Mouse (Mus musculus) megakaryocyte-erythroid progenitor cell, adult 5-6 weeks (primary cell): Measurements from ENCODE around the gene P3h3. TPM values are rescaled to one million over a fixed set of nuclear protein-coding genes. Genes with fewer than 3 reads are reported as not detected.
"Not testable (repeated sequence)": the region's sequence is repeated elsewhere in the genome, so short reads cannot be mapped to it uniquely, and the experiment has no call there.

Source experiments
- ATAC-seq: replicated peaks from 2 replicates; pipeline ENCODE4 v1.8.0; 2016; ENCODE audit warnings: mild to moderate bottlenecking, inconsistent platforms; ENCODE audit not compliant: severe bottlenecking, poor library complexity, low FRiP score, low TSS enrichment
- total RNA-seq, 2 experiments: library from RNA; stranded (forward) in 1 of 2; stranded (reverse) in 1 of 2; fragments of 200-1000, 215-1000 nt in 1 of 2; fragments of >200 nt in 1 of 2; fragmentation: Nextera tagmentation in 1 of 2; gene quantifications; 2 replicates each; pipeline ENCODE4 v1.2.3; 2014 to 2017

The P3h3 gene
- total RNA-seq, 2 experiments from 2014 or later = 0.61 to 0.89 TPM

- ATAC-seq = no peak
These were observed 45.6 kb downstream of the P3h3 start for GRCm38 (mm10) chr6:124811701-124812560.

- no peak for ATAC-seq
These were observed 46.2 kb downstream of the P3h3 start for GRCm38 (mm10) chr6:124811403-124811665.

- ATAC-seq = not testable (repeated sequence)
These were observed 46.8 kb downstream of the P3h3 start for GRCm38 (mm10) chr6:124810566-124811402.

DNA sequence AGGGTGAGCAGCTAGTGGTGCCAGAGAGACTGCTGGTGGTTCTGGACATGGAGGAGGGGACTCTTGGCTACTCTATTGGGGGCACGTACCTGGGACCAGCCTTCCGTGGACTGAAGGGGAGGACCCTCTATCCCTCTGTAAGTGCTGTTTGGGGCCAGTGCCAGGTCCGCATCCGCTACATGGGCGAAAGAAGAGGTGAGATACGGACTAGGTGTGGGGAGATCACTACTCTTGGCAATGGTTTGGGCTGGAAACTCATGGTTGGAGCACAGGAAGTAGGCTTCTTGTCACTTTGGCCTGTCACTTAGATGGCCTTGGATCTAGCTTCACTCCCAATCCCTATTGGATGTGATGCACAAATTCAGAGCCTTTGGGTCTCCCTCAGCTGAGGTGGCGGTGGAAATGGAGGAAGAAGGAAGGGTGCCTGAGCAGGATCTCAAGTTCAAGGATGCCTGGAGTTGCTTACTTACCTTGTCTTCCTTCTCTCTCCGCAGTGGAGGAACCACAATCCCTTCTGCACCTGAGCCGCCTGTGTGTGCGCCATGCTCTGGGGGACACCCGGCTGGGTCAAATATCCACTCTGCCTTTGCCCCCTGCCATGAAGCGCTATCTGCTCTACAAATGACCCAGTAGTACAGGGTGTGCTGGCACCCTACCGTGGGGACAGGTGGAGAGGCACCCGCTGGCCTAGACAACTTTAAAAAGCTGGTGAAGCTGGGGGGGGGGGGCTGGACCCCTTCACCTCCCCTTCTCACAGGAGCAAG, 47.6 kb downstream of the P3h3 start:
- no peak for ATAC-seq

- ATAC-seq = peak; percentile 14
These were observed 48.3 kb downstream of the P3h3 start for GRCm38 (mm10) chr6:124809052-124809774.

DNA sequence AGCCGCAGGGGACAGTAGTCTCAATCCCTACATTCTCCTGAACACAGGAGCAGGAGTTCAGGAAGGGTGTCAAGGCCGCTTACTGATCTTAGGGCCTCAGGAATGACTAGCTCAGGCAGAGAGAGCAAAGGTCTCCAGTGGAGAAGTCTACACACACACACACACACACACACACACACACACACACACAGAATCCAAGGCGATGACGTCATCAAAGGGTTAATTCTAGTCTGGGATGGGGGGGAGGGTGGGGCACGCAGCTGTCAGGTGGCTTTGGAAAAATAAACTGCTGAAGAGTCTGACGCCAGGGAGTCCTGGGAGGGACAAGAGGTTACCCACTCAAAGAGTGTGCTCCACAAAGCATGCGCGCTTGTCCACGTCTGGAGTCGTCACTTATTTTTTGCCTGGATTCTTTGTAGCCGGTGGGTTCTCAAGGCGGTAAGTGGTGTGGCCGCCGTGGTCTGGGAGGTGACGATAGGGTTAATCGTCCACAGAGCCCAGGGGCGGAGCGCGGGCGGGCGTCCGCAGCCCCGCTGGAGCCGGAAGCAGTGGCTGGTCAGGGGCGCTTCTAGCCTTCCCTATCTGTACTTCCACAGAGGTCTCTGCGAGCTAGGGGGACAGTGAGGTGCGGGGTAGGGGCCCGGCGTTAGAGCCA, 49.1 kb downstream of the P3h3 start, which contains the start of gene Spsb2:
Spsb2 (plus strand) TSS at position 304 of the 655 bp plus-strand sequence.
- ATAC-seq = peak; percentile 29

- no peak for ATAC-seq
These were observed 49.6 kb downstream of the P3h3 start for GRCm38 (mm10) chr6:124807986-124808357.

DNA sequence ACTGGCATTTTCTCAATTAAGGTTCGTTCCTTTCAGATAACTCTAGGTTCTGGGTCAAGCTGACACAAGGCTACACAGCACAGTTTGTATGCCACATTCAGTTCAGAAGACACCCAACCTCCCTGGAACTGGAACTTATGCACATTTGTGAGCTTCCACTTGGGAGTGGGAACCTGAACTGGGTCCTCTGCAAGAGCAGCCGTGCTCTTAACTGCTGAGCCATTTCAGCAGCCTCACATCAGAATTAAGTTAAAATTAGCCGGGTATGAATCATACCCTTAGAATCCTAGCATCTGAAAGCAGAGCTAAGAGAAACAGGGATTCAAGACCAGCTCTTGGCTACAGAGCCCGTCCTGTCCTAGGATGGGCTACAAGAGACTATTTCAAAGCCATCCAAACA, 50.2 kb downstream of the P3h3 start:
- no peak for ATAC-seq

DNA sequence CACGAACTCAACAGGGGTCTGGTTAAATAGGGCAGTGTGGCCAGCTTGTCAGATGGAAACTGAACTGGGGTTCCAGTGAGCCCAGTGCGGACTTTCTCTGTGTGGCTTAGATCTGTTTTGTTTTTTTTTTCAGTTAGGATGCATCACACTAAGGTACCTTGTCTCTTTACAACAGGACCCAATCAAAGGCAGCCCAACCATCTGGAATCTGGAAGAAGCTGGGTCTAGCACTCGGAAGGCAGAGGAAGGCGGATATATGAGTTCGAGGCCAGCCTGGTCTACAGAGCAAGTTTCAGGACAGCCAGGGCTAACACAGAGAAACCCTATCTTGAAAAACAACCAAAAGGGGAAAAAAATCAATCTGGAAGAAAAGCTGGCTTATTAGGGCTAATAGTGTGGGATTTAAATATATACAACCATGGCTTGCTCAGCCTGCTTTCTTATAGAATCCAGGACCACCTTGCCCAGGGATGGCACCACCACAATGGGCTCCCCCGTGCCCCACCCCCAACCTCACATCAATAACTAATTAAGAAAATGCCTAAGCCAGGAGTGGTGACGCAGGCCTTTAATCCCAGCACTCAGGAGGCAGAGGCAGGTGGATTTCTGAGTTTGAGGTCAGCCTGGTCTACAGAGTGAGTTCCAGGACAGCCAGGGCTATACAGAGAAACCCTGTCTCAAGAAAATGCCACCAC, 51.0 kb downstream of the P3h3 start:
- ATAC-seq = no peak

DNA sequence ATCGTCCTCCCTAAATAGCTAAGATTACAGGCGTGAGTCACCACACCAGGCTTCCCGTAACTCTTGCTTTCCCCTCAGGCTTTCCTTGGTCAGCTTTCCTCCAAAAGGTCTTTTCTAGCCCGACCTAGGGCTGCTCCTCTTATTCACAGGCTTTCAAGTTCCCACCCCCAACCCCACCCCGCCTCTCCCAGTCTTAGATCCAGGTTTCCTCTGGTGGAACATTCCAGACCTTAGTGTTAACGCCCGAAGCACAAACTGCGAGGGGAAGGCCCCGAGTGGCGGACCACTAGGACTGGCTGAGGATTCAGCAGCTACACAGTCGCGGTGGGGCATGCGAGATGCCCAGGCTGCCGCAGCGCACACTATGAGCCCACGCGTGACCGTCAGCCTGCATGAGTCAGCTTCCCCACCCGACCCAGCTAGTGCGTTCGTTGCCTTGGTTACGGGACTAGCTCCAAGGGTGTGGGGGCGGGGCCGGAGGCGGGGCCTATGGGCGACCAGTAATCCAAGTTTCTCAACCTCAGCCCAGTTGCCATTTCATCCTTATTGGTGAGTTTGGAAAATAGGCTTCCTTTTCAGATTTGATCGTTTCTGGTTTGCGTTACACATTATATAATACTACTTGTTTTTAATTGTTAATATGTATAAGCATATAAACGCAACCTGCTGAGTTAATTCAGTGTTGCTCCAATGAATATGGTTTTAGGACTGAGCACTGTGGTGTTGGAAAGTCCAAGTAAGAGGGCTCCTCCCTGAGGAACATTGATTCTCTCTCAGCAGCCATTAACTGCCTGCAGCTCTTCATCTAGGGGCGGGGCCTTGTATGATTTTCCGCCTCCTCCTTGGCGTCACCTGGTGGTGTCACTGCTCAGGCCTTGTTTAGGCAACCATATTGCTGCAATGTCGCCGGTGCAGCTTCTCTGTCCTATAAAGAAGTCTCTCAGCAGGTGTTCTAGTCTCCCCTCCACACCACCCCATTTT, 51.9 kb downstream of the P3h3 start:
- ATAC-seq = peak; percentile 68

GRCm38 (mm10) chr6:124804341-124804740, 53.2 kb downstream of the P3h3 start:
- no peak for ATAC-seq

- not testable (repeated sequence) for ATAC-seq
These were observed 53.9 kb downstream of the P3h3 start for GRCm38 (mm10) chr6:124803691-124804090.

- no peak for ATAC-seq
These were observed 54.5 kb downstream of the P3h3 start for GRCm38 (mm10) chr6:124803061-124803460.

GRCm38 (mm10) chr6:124802400-124802799, 55.2 kb downstream of the P3h3 start:
- ATAC-seq = peak; percentile 46

DNA sequence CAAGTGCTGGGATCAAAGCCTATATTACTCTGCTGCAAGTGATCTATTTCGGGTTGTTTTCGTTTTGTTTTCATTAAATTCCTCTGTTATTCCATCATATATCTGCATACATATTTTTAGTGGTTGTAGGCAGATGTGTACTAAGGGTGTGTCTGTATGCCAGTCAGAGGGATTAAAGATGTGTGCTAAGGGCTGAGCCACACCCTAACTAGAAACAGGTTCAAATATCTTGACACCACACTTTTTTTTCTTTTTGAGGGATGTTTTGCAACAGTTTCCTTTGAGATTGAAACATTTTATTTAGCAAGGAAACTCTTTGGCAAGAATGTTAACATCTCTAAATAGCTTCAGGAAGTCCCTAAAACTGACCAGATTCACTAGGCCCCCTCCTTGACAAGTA, 61.4 kb downstream of the P3h3 start:
- ATAC-seq = no peak

- peak; percentile 34; the same call in 1 of the 2 replicates for ATAC-seq
These were observed 61.8 kb downstream of the P3h3 start for GRCm38 (mm10) chr6:124795781-124796180.

- ATAC-seq = no peak
These were observed 65.6 kb downstream of the P3h3 start for GRCm38 (mm10) chr6:124791911-124792310.
